Mouse (Mus musculus) brain, embryonic 14.5 days (tissue): ENCODE data around the gene Ufsp1.

ENCODE experiments used
- CTCF ChIP-seq: fragments of 200-500 bp; IDR thresholded peaks from 2 replicates; pipeline ENCODE4 v1.5.1; 2012; ENCODE audit warnings: inconsistent platforms, mild to moderate bottlenecking, moderate library complexity, borderline replicate concordance; ENCODE audit not compliant: insufficient read depth, insufficient read length; ENCODE audit errors: extremely low read depth
- POLR2A ChIP-seq: fragments of 200-500 bp; IDR thresholded peaks from 2 replicates; pipeline ENCODE4 v1.6.1; 2012; ENCODE audit warnings: mild to moderate bottlenecking, inconsistent platforms, borderline replicate concordance; ENCODE audit not compliant: poor library complexity, insufficient read depth, insufficient read length, severe bottlenecking; ENCODE audit errors: extremely low read depth

DNA sequence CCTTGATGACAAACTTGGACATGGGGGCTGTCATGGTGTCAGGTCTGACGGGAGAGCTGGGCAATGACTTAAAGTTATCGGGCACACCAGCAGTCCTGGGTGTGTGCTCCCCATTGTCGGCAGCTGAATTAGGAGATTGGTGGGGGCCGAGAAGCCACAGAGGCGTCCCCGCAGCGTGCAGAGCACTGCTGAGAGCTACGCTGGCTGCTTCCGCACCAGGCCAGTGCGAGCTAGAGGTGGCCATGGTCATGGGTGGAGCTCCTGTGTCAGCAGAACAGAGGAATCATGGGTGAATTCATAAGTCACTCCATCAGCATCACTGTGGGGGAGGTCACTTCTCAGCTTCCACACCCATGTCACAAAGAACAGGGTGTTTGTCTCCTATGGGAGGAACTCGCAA lies 29.6 kb upstream of the Ufsp1 start:
- no peak for TF ChIP-seq CTCF
- TF ChIP-seq POLR2A = no peak
